Mouse (Mus musculus) 3134 (cell line): Measurements from ENCODE around the gene Igdcc3.

ENCODE experiments used
- DNase-seq: peaks from one replicate; pipeline ENCODE4 v3.0.0-alpha.2; 2011; ENCODE audit warnings: low spot score; ENCODE audit not compliant: insufficient read length; ENCODE audit errors: extremely low read depth

The Igdcc3 gene

GRCm38 (mm10) chr9:65140936-65141305 lies at the start of gene Igdcc3:
TSS of gene Igdcc3 (plus strand) at chr9:65141189.
- DNase-seq: no peak

DNA sequence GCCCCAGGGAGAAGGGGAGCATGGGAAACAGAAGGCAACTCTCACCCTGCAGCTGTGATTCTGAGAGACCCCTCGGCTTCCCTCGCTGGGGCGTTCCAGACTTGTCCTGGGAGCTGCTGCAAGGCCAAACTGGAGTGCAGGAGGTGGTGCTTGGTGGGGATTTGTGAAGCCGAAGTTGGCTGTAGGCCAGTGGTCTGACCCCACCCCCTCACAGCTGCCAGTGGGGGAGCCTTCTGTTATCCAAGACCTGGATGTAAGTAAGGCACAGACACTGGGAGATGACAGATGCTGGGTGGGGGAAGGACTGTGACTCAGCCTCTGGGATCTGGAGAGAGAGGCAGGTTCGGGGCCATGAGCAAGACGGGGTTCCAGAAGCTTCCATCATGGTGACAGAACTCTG lies 46.8 kb upstream of the Igdcc3 start:
- no peak for DNase-seq

DNA sequence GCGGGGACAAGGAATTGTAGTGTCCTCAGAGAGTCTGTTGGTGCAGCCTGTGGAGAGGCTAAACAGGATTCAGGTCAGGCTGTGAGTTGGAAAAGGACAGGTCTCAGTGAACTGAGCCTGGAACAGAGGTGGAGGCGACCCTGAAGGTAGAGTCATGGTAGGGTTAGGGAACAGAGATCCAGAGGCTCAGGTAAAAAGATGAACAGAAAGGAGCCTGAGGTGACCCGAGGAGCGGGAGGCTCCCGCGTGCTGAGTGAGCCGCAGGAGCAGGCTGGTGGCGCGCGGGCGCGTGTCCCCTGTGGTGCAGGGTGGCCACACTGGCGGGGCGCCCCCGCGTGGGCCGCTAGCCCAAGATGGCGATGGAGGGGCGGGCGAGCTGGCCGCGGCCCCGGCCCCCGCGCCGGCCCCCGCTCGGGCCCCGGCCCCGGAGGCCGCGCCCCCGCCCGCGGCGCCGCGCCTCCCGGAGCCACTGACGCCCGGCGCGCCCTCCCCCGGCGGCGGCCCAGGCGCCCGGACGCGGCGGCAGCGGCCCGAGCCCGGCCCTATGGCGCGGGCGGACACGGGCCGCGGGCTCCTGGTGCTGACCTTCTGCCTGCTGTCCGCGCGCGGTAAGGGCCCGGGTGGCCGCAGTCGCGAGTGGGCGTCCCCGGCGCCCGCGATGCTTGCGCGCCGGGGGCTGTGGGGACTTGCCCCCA lies 39.9 kb upstream of the Igdcc3 start, which contains the start of gene Igdcc4:
TSS of gene Igdcc4 (plus strand) at position 496 of the 695 bp plus-strand sequence.
- no peak for DNase-seq

GRCm38 (mm10) chr9:65101686-65102376 lies 39.2 kb upstream of the Igdcc3 start:
- no peak for DNase-seq

DNA sequence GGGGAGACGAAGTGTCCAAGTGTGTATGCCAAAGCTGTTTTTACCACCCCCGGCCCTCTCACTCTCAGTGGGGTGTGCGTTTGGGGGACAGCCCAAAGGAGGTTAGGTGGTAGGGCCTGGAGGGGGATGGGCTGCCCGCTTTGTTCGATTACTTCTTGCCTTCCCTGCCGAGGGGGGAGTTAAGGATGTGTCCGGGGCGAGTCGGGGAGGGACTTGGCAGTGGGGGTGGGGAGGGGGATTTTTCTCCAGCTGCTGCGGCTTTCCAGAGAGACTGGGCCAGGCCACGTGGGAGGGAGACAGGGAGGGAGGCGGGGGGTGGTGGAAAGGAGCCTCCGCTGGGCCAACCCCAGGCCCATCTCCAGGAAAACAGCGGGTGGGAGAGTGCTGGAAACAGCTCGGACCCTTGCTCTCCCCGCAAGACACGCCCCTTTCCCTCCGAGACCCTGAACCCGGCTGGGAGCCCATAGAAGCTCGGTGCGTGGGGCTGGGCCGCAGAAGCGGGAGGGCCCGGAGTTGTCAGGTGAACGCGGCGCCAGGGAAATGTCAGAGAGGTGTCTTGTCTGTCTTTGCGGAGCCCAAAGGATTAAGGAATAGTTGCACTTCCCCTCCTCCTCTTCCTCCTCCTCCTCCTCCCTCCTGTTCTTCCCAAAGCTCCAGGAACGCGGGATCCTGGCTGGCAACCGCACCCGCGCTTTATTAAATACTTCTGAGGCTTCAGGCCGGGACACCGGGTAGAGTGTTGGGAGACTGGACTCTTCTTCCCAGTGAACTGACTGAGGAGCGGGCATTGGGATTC lies 38.4 kb upstream of the Igdcc3 start:
- DNase-seq: no peak

- no peak for DNase-seq
Measured at GRCm38 (mm10) chr9:65103173-65103752, 37.7 kb upstream of the Igdcc3 start.

- no peak for DNase-seq
Measured at GRCm38 (mm10) chr9:65106821-65107220, 34.2 kb upstream of the Igdcc3 start.

- no peak for DNase-seq
Measured at GRCm38 (mm10) chr9:65107893-65108292, 33.1 kb upstream of the Igdcc3 start.

DNA sequence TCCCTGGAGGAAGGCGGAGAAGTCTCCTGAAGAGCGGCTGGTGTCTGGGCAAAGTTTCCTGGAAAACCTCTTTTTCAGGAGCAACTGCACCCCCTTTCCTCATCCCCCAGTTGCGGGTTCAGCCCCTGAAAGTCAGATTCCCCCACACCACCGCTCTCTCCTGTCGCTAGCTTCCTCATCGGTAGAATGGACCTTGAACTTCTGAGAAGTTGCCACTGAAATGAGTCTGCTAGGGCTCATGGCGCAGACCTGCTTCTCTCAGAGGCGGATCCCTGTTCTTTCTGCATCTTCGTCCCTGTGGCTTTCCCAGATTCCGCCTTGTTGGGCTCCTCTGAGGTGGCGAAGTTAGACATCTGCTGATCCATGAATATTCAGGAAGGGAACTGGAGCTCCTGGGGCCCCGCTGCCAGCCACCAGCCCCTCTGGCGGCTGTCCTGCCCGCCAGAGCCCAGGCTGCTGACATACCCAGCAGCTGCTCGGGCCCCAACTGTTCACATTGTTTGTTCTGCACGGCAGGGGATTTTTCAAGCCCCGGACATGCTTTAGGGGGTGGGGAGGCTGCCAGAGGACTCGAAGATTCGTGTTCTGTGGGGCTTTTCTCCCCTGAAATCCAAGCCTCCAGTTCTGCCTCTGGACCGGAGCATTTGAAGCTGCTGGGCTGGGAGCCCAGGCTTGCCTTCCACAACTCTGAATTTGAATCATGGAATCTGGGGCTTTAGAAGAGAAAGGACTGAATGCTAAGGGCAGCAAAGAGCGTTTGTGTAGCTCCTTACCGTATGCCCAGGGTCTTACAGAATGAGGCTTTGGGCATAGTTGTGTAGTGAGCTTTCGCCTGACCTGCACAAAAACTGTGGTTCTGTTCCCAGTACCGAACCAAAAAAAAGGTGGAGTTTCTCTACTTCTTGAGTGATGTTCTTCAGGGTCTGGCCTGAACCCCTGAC lies 31.6 kb upstream of the Igdcc3 start:
- no peak for DNase-seq

- no peak for DNase-seq
Measured at GRCm38 (mm10) chr9:65111698-65112097, 29.3 kb upstream of the Igdcc3 start.

- no peak for DNase-seq
Measured at GRCm38 (mm10) chr9:65113694-65114093, 27.3 kb upstream of the Igdcc3 start.

DNA sequence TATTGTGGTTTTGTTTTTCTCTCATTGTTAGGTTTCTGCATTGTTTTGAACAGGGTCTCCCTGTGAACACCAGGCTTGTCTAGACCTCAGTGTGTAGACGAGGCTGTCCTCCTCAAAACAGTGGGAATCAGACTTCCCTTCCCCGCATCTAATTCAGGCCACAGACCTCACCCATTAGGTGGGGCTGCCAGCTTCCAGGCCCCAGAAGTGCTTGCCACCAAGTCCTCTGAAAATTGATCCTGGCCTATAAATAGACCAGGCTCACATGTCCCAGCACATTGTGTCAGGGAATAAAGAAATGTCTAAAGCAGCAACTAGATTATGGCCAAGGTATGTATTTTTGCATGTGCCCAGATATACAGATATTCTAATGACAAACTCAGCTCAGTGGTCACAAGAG lies 25.1 kb upstream of the Igdcc3 start:
- no peak for DNase-seq

DNA sequence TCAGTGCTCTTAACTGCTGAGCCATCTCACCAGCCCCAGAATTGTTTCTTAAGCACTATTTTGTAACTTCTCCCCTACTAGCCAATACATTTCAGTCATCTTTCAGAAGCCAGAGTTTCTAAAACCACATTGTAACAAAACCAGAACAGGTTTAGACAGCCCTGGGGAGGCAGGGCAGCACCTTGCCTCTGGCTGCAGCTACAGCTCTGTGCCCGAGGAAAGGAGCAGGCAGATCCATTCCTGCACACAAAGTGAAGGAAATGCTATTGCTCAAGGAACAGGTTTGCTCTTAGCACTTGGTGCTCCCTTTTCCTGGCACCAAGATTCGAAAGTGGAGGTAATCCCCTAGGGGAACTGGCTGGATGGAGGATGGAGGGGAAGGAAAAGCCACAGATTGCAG lies 23.5 kb upstream of the Igdcc3 start:
- no peak for DNase-seq

DNA sequence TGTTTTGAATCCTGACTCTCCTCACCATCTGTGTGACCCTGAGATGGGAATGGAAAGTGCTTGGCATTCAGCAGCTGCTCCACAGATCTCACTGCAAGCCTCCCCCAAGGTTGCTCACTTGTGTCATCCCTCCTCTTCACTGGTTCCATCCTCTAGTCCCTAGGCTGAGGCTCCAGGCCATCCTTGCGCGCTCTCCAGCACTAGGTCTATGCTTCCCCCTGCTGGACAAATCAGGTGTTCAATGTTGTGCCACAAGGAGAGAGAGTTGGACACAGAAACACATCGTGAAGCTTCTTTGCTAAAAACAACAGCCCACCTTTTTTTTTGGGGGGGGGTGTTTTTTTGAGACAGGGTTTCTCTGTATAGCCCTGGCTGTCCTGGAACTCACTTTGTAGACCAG lies 20.1 kb upstream of the Igdcc3 start:
- no peak for DNase-seq

GRCm38 (mm10) chr9:65122545-65122944 lies 18.4 kb upstream of the Igdcc3 start:
- DNase-seq: no peak

DNA sequence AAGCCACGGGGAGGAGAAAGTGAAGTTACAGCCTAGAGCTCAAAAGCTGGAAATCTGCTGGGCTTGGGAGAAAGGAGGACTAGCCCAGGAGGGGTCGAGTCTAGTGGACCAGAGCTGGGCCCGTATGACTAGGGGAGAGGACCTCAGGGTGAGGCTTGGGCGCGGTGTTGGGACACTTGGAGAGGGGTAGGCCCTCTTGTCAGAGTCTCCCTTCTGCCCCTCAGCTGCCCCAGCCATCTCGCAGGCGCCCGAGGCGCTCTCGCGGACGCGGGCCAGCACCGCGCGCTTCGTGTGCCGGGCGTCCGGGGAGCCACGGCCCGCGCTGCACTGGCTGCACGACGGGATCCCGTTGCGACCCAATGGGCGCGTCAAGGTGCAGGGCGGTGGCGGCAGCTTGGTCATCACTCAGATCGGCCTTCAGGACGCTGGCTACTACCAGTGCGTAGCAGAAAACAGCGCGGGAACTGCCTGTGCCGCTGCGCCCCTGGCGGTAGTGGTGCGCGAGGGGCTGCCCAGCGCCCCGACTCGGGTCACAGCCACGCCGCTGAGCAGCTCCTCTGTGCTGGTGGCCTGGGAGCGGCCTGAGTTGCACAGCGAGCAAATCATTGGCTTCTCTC lies 17.3 kb upstream of the Igdcc3 start:
- DNase-seq: no peak

GRCm38 (mm10) chr9:65128123-65128815 lies 12.7 kb upstream of the Igdcc3 start:
- DNase-seq: no peak

DNA sequence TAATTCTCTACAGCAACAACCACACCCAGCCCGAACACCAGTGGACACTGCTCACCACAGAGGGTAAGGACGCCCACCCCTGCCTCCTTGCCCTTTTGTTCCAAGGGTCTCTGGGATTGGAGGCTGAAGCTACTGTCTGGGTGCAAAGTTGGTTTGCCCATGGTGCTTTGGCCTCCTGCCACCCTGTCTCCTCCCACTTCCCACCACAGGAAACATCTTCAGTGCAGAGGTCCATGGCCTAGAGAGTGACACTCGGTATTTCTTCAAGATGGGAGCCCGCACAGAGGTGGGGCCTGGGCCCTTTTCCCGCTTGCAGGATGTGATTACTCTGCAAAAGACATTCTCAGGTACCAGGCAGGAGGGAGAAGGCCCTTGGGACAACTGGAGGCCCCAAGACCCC lies 9.3 kb upstream of the Igdcc3 start:
- DNase-seq: no peak

GRCm38 (mm10) chr9:65133739-65134138 lies 7.2 kb upstream of the Igdcc3 start:
- peak; percentile 35 for DNase-seq
